Mouse (Mus musculus) ovary, adult 2 months (tissue): Measurements from ENCODE around the gene Zfp984. TPM values are rescaled to one million over a fixed set of nuclear protein-coding genes. Genes with fewer than 3 reads are reported as not detected.

Experiments used
- polyA plus RNA-seq: library from polyadenylated mRNA; depleted of rRNA; stranded (reverse); fragments of >200 nt; gene quantifications from 2 replicates; pipeline ENCODE4 v1.2.3, GENCODE M21; 2012; rRNA removed

Gene Zfp984
- polyA plus RNA-seq: 0.16 and 0.18 TPM in 2 replicates

DNA sequence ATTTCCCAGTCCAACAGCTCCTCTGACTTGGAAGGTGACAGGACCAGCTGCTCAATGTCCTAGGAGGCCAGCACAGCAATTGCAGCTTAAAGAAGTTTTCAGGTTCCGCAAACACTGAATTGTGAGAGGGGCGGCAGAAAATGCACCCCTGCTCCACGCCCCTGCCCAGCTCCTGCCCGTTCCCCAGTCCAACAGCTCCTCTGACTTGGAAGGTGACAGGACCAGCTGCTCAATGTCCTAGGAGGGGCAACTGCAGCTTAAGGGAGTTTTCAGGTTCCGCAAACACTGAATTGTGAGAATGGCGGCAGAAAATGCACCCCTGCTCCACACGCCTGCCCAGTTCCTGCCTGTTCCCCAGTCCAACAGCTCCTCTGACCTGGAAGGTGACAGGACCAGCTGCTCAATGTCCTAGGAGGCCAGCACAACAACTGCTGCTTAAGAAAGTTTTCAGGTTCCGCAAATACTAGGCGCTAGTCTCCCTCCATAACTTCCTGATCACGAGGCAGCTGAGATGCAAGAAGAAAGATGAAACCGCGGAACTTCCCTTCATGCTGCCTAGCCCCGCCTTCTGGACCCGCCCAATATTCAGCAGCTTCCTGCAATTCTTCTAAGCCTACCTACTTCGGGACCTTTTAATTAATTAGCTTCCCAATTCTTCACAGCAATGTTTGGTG lies at the start of gene Zfp984:
TSS of gene Zfp984 (minus strand) at position 497 of the 674 bp plus-strand sequence.

DNA sequence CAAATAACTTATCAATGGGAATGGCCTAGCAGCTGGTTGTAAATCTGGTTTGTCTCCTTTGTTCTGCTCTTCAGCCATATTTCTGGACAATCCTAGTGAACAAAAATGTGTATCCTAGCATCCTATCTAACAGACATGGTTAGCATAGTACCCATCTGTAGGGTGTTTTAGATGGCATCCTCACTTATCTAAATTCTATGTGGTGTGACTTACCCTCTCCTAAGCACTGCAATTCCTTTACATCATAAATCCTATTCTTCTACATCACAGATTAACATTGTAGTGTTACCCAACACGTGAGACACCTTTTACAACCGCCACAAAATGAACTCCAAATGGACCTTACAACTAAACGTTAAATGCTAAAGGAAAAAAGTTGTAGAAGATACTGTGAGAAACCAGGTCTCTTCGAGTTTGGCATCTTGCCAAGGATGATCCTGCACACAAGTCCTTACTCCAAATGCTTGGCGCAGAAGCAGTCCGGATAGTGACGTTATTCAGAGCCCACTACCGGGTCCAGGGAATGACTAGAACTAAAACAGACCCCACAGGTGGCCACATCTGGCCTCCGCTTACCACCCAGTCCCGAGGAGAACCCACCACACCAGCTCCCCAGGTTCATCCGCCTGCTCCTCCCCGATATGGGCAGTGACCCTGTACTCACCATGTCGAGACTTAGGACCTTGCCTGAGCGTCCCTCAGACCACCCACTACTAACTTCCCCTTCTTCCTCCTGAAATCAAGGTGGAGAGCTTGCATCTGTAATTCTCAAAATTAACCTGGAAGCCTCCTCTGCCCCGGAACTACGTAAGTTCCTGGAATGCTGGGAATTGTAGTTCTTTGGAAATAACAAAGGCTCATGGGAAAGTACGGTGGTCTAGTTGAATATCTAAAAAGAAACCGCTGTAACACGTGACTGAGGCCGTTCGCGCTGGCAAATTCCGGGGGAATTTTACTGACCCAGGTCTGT lies 38.3 kb upstream of the Zfp984 start, which contains the start of gene Zfp933:
TSS of gene Zfp933 (minus strand) at position 753 of the 970 bp plus-strand sequence.

Other genes with a start within 250 kb of the Zfp984 start
- 0.09 TPM in 1 of 2 replicates, not detected in the other for gene Zfp979, start 167.3 kb downstream of the Zfp984 start, polyA plus RNA-seq
- gene Zfp534, start 107.2 kb downstream of the Zfp984 start, polyA plus RNA-seq: not detected in 2 replicates
- 0.33 and 0.36 TPM in 2 replicates for gene Zfp933, start 38.6 kb upstream of the Zfp984 start, polyA plus RNA-seq
- 78.7 and 87.3 TPM in 2 replicates for gene Miip, start 59.0 kb upstream of the Zfp984 start, polyA plus RNA-seq
- gene Fv1, start 59.2 kb upstream of the Zfp984 start, polyA plus RNA-seq: 0.87 and 1.2 TPM in 2 replicates
- 42.5 and 48.6 TPM in 2 replicates for gene Mfn2, start 94.9 kb upstream of the Zfp984 start, polyA plus RNA-seq
- 58.8 and 82.3 TPM in 2 replicates for gene Plod1, start 127.0 kb upstream of the Zfp984 start, polyA plus RNA-seq
- gene 2510039O18Rik, start 131.1 kb upstream of the Zfp984 start, polyA plus RNA-seq: 135 and 150 TPM in 2 replicates
- gene Nppb, start 176.0 kb upstream of the Zfp984 start, polyA plus RNA-seq: not detected in 2 replicates
- 0.26 TPM in 1 of 2 replicates, not detected in the other for gene Nppa, start 190.9 kb upstream of the Zfp984 start, polyA plus RNA-seq
- gene Clcn6, start 229.0 kb upstream of the Zfp984 start, polyA plus RNA-seq: 13.8 and 14.0 TPM in 2 replicates
- gene Mthfr, start 229.3 kb upstream of the Zfp984 start, polyA plus RNA-seq: 48.6 and 54.9 TPM in 2 replicates